Mouse (Mus musculus): ENCODE measurements around the gene Klra2.
"Not testable (repeated sequence)": the region's sequence is repeated elsewhere in the genome, so short reads cannot be mapped to it uniquely, and the experiment has no call there.

Gene Klra2

DNA sequence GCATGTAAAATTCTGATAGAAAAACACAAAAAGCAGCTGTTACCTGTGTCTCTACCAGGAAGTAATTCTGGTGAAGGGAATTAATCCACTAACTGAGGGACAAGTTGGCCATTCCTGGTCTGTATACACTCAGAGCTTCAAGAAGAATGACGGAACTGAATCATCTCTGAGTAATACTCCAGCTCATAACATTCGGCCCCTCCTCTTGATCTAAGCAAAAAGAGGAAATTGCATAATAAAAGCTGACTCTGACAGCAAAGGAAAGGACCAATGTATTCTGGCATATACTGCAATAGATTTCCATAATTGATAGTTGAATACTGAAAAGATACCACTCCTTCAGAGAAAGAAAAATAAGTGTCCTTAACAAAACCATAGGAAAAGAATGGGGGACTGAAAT is at the start of gene Klra2:
Gene Klra2, minus strand, starts transcription at position 157 of the 400 bp plus-strand sequence.
- no peak for DNase-seq

- DNase-seq: no peak
Observed at GRCm38 (mm10) chr6:131294435-131295112, 47.4 kb upstream of the Klra2 start.

DNA sequence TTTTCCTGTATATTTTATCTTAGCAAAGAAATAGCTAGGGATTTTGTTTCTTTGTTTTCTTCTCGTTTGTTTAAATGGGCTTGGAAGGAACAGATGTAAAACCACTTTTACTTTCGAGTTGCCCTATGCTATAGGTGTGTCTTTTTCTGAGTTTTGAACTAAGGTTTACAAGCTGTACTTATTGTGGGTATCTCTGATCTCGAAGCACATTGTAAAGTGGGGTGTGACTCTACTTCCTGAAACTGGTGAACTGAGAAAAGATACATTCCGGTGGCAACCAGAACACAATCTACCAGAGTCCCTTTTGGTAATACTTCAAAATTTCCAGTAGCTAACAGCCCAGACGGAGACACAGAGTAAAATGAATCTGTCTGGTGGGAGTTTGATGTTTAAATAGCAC is 46.8 kb upstream of the Klra2 start:
- DNase-seq: no peak

GRCm38 (mm10) chr6:131292991-131293788 is 46.0 kb upstream of the Klra2 start, which contains the start of gene Magohb:
TSS of gene Magohb (minus strand) at chr6:131293244.
- peak; percentile 95 for DNase-seq

DNA sequence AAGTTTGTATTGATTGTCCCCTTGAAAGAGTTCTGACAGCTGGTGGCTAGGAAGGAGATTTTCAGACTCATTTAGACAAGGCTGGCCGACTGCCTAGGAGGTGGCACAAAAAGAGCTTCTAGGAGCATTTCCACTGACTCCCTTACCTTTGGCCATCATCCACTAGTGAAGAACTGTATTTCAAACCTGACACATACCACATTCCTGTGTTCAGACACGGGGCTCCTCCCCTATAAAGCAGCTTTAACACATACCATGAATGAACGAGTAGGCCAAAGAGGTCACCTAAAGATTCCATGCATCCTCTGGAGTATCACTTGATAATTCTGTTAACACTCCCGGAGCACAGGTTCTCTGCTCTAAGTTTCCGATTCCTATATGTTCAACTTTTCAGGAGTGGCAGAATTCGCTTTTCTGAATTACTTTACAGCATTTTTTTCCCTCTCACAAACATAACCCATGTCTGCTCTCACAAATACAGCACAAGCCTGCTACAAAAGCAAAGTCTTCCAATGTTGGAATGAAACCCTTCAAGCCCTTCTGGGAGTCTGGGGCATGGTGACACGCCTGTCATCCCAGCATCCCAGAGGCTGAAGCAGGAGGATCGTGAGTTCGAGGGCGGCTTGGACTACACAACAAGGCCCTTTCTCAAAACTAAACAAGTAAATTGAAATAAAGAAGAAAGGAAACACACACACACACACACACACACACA is 45.3 kb upstream of the Klra2 start:
- no peak for DNase-seq

GRCm38 (mm10) chr6:131290430-131290829 is 43.3 kb upstream of the Klra2 start:
- DNase-seq: peak; percentile 38

GRCm38 (mm10) chr6:131278160-131278559 is 31.0 kb upstream of the Klra2 start:
- DNase-seq: not testable (repeated sequence)

DNA sequence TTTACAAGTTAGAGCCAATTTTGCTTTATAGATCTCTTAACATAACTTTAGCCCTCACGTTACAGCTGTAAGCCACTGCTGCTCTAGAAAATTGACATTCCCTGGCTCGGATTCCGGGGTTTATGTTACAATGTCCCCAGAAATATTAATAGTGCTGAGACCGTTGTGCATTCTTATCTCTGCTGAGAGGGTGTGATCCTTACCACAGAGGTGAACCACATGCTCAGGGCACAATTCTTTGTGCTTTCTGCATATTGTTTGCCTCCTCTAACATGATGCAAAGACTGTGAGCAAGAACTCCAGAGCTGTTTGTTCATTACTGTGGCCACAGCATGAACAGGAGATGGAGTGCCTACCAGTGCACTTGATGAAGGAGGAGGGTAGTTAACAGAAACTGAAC is 29.5 kb upstream of the Klra2 start:
- no peak for DNase-seq

GRCm38 (mm10) chr6:131272311-131272710 is 25.1 kb upstream of the Klra2 start:
- DNase-seq: no peak

- no peak for DNase-seq
Observed at GRCm38 (mm10) chr6:131270312-131270711, 23.1 kb upstream of the Klra2 start.

GRCm38 (mm10) chr6:131269599-131269998 is 22.4 kb upstream of the Klra2 start:
- DNase-seq: no peak

DNA sequence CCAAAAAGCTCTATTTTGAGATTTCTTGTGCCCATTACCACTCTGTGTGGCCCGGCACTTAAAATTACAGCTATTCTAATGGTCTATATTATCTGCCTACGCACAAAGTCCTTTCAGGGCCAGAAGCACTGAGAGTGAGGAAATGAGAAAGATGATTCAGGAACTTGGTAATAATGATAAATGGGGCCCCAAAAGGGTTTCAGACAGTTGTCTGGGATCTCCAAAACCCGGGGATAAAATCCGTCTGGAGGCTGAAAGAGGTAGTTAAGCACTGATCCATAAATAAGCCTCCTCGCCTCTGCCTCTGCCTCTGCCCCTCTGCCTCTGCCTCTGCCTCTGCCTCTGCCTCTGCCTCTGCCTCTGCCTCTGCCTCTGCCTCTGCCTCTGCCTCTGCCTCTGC is 17.0 kb upstream of the Klra2 start:
- no peak for DNase-seq

DNA sequence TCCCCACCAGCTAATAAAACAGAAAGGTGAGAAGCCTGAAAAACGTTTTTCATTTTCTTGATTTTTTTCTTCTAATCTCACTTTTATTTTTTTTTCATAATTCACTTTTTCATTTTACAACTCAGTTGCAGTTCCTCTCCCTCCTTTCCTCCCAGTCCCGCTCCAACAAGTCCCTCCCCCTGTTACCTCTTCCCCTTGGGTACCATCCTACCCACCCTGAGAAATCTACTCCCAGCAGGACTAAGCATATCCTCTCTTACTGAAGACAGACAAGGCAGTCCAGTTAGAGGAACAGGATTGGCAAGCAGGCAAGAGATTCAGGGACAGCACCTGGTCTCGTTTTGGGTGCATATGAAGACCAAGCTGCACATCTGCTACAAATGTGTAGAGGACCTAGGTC is 15.6 kb upstream of the Klra2 start:
- DNase-seq: no peak

GRCm38 (mm10) chr6:131262009-131262408 is 14.8 kb upstream of the Klra2 start:
- DNase-seq: no peak

DNA sequence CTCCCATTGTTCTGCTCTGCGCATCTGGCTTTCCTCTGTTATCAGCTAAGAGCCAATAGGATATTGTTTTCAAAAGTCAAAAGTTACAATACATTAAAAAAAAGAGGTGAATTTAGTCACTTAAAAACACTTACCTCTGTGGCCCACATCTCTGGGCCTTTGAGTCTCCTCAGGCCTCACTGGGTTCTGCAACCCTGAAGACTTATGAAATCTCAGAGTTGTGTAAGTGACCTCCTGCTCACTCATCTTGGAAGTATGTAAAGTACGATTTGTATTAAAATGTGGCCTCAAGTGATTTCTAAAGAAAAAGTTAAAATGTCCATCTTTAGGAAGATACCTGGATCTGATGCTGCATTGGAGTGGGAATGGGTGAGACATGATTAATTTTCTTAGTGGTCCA is 2.1 kb downstream of the Klra2 start:
- no peak for DNase-seq

Data from thymus, postnatal 4 days (tissue).